Mouse (Mus musculus) stomach, embryonic 14.5 days (tissue): ENCODE results near the gene Kxd1. TPM values are rescaled to one million over a fixed set of nuclear protein-coding genes. Genes with fewer than 3 reads are reported as not detected.
A peak's percentile ranks its signal among the peaks of the same experiment; 100 is the strongest.

Source experiments
- ATAC-seq: fragments of 200-750 bp; cut with Nextera tagmentation; 2 replicates; pipeline ENCODE4 v1.8.0; 2017; ENCODE audit warnings: low read depth, moderate TSS enrichment; ENCODE audit not compliant: insufficient number of reproducible peaks, insufficient read depth, low FRiP score
- H3K27ac ChIP-seq: fragments of 300-500 bp; sonication (generic); 2 replicates; pipeline ENCODE4 v1.5.1; 2014; ENCODE audit warnings: mild to moderate bottlenecking, low read length, moderate library complexity, mixed read lengths
- H3K27me3 ChIP-seq: fragments of 300-500 bp; sonication (generic); 2 replicates; pipeline ENCODE4 v1.6.1; 2014; ENCODE audit warnings: low read length, control low read depth, mixed read lengths; ENCODE audit not compliant: control insufficient read depth, insufficient read depth
- H3K36me3 ChIP-seq: fragments of 300-500 bp; sonication (generic); 2 replicates; pipeline ENCODE4 v1.6.1; 2014; ENCODE audit warnings: mild to moderate bottlenecking, control low read depth, low read length, moderate library complexity, mixed read lengths; ENCODE audit not compliant: control insufficient read depth, insufficient read depth
- H3K4me1 ChIP-seq: fragments of 300-500 bp; sonication (generic); 2 replicates; pipeline ENCODE4 v1.6.1; 2014; ENCODE audit warnings: low read length, control low read depth, mixed read lengths; ENCODE audit not compliant: control insufficient read depth, insufficient read depth
- H3K4me2 ChIP-seq: fragments of 300-500 bp; sonication (generic); replicated peaks from 2 replicates; pipeline ENCODE4 v1.6.1; 2014; ENCODE audit warnings: low read depth, low read length, control low read depth
- H3K4me3 ChIP-seq: fragments of 300-500 bp; sonication (generic); 2 replicates; pipeline ENCODE4 v1.5.1; 2014; ENCODE audit warnings: low read depth, low read length, control low read depth
- H3K9ac ChIP-seq: fragments of 300-500 bp; sonication (generic); replicated peaks from 2 replicates; pipeline ENCODE4 v1.6.1; 2014; ENCODE audit warnings: low read depth, mild to moderate bottlenecking, control low read depth, low read length, moderate library complexity, mixed read lengths
- H3K9me3 ChIP-seq: fragments of 300-500 bp; sonication (generic); 2 replicates; pipeline ENCODE4 v1.6.1; 2016; ENCODE audit warnings: low read depth, low read length, control low read depth; ENCODE audit not compliant: control insufficient read depth
- WGBS: fragments of 180-500 bp; shearing (Covaris S2); extraction: QIAGEN DNeasy Blood & Tissue Kit; methylation state at CpG from one replicate; pipeline ENCODE4 v1.1.7; 2014; 5-methylcytosine and 5-hydroxymethylcytosine counted together
- polyA plus RNA-seq: library from polyadenylated mRNA; unstranded; fragments of >200 nt; fragmentation: Nextera tagmentation; extraction: Ambion mirVana; gene quantifications from 2 replicates; pipeline ENCODE4 v1.2.1, GENCODE M21; 2014

Kxd1 gene
- polyA plus RNA-seq, 1 experiment from 2014 or later = 72.3 TPM

DNA sequence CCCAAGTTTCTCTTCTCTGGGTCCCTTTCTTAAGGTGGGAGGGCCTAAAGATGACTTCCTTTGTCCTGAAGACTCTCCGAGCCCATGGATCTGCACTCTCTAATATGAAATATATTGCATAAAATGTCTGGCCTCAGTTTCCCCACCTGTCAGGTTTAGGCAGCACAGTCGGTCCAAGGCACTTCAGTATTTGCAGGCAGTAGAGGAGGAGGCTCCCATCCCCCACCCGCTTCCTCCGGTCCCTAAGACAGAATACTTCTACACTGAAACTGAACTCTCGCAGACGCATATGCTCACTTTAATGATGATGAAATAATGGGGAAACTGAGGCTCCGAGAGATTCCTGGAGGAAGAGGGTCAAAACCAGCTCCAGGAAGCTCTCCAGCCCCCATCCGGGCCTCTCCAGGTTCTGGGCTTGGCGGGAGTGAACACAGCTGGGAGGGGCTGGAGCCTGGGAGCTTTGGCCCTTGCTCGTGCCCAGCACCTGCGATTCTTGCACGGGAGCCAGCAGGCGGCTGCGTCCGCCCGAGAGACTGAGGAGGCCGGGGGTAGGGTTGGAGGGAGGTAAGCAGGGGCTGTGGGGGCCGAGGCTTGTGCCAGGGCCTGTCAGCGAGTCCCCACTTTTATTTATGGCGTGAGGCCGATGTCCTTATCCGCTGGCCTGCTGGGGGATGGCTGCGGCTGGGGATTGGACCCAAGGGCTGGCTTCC, 25.8 kb downstream of the Kxd1 start:
- 0 out of 2 replicates have a peak overlapping the region, but pooled peaks have one; percentile 13 for H3K4me2 ChIP-seq
- no peak for ATAC-seq
- no peaks in the 10 kb centered on the region for H3K36me3 ChIP-seq
- H3K27ac ChIP-seq = no peak overlapping the region
- peaks cover 42% of the 10 kb centered on the region for H3K27me3 ChIP-seq
- no peaks in the 10 kb centered on the region for H3K9me3 ChIP-seq
- no peak overlapping the region for H3K9ac ChIP-seq
- H3K4me1 ChIP-seq = peaks cover 18% of the 10 kb centered on the region; the same call in 1 of the 2 replicates
- WGBS = 13% methylated on average over 23 of the region's 23 CpGs
- 0 out of 2 replicates have a peak overlapping the region, but pooled peaks have one; percentile 12 for H3K4me3 ChIP-seq

DNA sequence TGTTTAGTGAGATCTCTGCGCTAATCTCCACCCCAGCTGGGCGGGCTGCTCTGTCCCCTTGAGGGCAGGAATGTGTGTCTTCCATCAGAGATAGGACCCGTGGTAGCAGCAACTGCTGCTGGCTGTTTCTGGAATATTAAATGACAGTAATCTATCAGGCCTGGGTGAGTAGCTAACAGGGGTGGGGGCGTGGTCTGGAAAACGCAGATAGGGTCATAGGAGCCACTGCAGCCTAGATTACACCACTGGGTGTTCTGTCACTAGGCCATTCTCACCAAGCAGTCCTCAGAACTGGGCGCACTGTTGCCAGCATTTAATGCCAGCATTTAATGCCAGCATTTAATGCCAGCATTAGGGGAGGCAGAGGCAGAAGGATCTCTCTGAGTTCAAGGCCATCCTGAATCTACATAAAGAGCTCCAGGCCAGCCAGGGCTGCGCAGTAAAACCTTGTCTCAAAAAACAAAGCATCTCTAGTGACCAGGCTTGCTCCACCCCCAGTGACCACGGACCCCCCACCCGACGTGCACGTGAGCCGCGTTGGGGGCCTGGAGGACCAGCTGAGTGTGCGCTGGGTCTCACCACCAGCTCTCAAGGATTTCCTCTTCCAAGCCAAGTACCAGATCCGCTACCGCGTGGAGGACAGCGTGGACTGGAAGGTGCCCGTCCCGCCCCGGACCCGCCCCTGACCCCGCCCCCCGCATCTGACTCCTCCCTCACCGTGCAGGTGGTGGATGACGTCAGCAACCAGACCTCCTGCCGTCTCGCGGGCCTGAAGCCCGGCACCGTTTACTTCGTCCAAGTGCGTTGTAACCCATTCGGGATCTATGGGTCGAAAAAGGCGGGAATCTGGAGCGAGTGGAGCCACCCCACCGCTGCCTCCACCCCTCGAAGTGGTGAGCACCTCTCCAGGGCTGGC, 27.1 kb downstream of the Kxd1 start:
- 9% methylated on average over 39 of the region's 39 CpGs for WGBS
- no peaks in the 10 kb centered on the region for H3K36me3 ChIP-seq
- no peak overlapping the region for H3K27ac ChIP-seq
- H3K9ac ChIP-seq = no peak overlapping the region
- H3K27me3 ChIP-seq = peaks cover 55% of the 10 kb centered on the region
- H3K4me1 ChIP-seq = peaks cover 14% of the 10 kb centered on the region; the same call in 1 of the 2 replicates
- no peaks in the 10 kb centered on the region for H3K9me3 ChIP-seq
- H3K4me2 ChIP-seq = peak overlapping the region; percentile 27; the same call in 1 of the 2 replicates
- H3K4me3 ChIP-seq = peak overlapping the region; percentile 9
- no peak for ATAC-seq

DNA sequence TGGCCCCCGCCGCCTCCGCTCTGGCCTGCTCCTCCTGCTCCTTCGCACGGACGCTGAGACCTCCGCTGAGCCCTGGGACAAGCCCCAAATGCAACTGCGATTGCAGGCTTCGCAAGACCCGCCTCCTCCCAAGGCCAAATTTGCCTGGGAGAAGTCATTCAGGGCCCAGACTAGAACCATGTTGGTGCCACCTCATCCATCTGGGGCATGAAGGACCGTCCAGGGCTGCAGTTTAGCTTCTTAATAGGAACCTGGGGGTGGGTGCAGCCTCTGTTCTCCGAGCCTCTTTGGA, 32.0 kb downstream of the Kxd1 start:
- ATAC-seq = no peak
- 0 out of 2 replicates have a peak overlapping the region, but pooled peaks have one; percentile 16 for H3K4me2 ChIP-seq
- H3K27ac ChIP-seq = no peak overlapping the region
- peaks cover 83% of the 10 kb centered on the region for H3K27me3 ChIP-seq
- H3K4me3 ChIP-seq = no peak overlapping the region
- H3K36me3 ChIP-seq = no peaks in the 10 kb centered on the region
- no peak overlapping the region for H3K9ac ChIP-seq
- H3K9me3 ChIP-seq = no peaks in the 10 kb centered on the region
- H3K4me1 ChIP-seq = peaks cover 13% of the 10 kb centered on the region; the same call in 1 of the 2 replicates
- 9% methylated on average over 12 of the region's 12 CpGs for WGBS

DNA sequence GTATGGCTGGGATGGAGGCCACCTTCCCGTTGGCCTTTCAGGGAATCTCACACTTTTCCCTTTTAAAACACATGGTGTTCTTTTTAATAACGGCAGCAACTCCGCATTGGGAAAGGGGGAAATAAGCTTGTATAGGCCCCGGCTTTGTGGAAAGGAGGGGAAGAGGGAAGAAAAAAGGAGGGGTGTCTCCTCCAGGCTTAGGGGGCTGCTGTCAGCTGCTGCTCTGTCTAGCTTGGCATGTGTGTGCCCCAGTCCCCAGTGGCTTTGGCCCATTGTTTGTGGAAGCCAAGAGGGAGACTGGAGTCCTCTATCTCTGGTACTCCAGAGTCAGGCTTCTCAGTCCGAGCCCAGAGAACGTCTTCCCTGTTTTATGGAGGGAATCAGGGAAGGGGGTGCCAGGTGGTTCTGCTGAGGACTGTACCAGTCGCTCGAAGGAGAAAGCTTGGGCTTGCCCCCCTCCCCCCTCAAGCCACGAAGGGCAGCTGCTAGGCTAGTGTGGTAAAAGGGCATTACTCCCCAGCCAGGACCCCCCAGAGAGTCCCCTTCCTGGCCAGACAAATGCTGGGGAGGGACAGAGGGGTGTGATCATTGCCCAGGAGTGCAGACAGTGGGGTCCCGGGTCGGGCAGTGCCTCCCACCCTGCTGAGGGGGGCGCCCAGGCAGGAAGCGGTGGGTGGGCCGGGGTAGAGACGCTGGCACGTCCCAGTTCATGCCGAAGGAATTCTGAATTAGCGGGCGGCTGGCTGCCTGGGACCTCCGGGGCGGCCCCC, 32.6 kb downstream of the Kxd1 start:
- Histone ChIP-seq H3K9ac (no peak overlapping the region), H3K4me3 (no peak overlapping the region), H3K36me3 (no peaks in the 10 kb centered on the region), H3K27ac (no peak overlapping the region), H3K27me3 (peaks cover 83% of the 10 kb centered on the region), H3K4me2 (0 out of 2 replicates have a peak overlapping the region, but pooled peaks have one; percentile 16), H3K9me3 (no peaks in the 10 kb centered on the region), H3K4me1 (peaks cover 13% of the 10 kb centered on the region; the same call in 1 of the 2 replicates)
- ATAC-seq = no peak
- WGBS = 6% methylated on average over 21 of the region's 21 CpGs

DNA sequence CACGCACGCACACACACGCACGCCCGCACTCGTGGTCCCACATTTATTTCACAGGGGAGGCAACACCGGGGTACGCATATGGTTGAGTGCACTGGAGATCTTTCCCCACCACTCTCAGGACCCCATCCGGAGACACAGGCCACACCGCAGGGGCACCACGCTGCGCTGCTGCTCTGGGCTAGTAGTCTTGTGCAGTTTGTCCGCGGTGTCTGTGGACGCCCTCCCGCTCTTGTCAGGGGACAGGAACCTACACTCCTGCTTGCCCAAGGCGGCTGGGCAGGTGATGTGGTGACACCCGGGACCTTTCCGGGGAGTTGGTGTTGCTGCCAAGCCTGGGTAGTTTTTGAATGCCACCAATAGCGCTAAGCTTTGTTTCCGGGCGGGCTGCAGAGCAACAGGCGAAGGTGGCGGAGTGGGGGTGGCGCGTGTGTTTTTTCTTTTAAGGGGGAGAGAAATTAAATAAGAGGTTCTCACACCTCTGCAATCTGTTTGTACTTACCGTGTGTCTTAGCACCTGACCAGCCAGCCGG, 33.3 kb downstream of the Kxd1 start:
- Histone ChIP-seq H3K36me3 (no peaks in the 10 kb centered on the region), H3K27me3 (peaks cover 83% of the 10 kb centered on the region), H3K4me1 (peaks cover 16% of the 10 kb centered on the region; the same call in 1 of the 2 replicates), H3K9me3 (no peaks in the 10 kb centered on the region), H3K4me3 (no peak overlapping the region), H3K9ac (no peak overlapping the region), H3K27ac (no peak overlapping the region), H3K4me2 (no peak overlapping the region)
- WGBS = 2% methylated on average over 28 of the region's 28 CpGs
- no peak for ATAC-seq

DNA sequence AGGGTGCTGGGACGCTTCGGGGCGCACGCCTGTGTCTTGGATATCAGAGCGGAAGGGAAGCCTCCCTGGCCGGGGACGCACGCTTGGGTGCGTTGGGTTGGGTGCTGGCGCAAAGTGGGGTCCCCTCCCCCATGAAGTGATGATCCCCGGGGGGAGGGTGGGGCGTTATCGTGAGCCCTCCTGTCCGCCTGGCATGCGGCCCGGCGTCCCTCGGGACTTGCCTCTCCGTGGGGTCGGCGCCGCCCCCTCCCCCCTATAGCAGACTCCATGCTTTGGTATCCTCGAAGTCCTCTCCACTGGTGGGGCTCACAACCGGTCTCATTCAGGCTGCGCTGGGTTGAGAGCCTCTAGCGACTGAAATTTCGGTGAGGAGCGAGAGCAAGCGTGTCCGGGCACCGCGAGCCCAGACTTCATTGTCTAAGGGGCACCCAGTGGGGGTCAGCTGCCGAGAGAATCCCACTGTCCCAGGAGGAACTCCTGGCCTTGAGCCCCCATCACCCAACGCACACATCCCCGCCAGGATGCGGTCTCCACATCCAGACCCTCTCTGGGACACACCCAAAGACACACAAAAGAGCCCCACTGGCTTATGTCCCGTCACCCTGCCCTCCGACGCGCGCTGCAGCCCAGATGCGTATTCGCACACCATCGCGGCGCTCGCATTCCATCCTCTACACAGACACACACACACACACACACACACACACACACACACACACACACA, 33.9 kb downstream of the Kxd1 start:
- H3K4me1 ChIP-seq = peaks cover 21% of the 10 kb centered on the region; the same call in 1 of the 2 replicates
- peak overlapping the region; percentile 83 for H3K4me2 ChIP-seq
- H3K4me3 ChIP-seq = peak overlapping the region; percentile 31; the same call in 1 of the 2 replicates
- 1% methylated on average over 47 of the region's 47 CpGs for WGBS
- H3K36me3 ChIP-seq = no peaks in the 10 kb centered on the region
- no peak overlapping the region for H3K27ac ChIP-seq
- no peak for ATAC-seq
- H3K27me3 ChIP-seq = peaks cover 89% of the 10 kb centered on the region
- no peaks in the 10 kb centered on the region for H3K9me3 ChIP-seq
- no peak overlapping the region for H3K9ac ChIP-seq

DNA sequence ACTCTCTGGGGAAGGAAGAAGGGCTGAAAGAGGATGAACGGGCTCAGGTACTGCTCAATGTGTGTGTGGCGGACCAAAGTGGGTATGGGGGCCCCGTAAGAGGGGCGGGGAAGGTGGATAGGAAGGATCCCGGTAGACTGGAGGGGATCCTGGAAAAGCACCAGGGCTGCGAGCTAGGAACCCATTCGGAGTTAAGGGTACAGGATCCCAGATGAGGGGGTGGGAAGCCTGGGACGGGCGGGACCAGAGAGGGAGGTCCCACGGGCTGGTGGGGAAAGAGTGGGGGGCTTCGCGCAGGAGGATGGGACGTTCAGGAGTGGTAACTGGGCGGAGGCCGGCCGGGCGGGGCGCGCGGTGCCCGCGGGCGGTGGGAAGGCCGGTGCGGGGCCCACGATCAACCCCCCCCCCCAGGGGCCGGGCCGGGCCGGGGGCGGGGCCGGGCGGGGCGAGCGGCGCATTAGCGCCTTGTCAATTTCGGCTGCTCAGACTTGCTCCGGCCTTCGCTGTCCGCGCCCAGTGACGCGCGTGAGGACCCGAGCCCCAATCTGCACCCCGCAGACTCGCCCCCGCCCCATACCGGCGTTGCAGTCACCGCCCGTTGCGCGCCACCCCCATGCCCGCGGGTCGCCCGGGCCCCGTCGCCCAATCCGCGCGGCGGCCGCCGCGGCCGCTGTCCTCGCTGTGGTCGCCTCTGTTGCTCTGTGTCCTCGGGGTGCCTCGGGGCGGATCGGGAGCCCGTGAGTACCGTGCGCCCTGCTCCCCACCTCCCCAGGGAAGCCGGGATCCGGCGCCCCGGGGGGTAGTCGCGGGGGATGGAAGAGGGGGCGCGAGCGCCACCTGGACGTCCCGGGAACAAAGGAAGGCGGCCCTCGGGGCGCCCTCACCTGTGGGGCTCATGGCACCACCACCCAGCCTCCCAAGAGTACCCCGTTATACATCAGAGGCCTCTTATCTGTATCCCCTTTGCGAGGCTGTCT, 34.8 kb downstream of the Kxd1 start, which contains the start of gene Crlf1:
TSS of gene Crlf1 (plus strand) at position 495 of the 977 bp plus-strand sequence.
- ATAC-seq = no peak
- peak within 1 kb of the TSS; percentile 31 for H3K4me3 ChIP-seq
- H3K9me3 ChIP-seq = no peaks in the 10 kb centered on the region
- no peak within 1 kb of the TSS for H3K27ac ChIP-seq
- peaks cover 30% of the 10 kb centered on the region for H3K4me1 ChIP-seq
- H3K36me3 ChIP-seq = no peaks in the 10 kb centered on the region
- peak within 1 kb of the TSS; percentile 83 for H3K4me2 ChIP-seq
- WGBS = 1% methylated on average over 45 of the region's 93 CpGs
- peaks cover 95% of the 10 kb centered on the region for H3K27me3 ChIP-seq
- H3K9ac ChIP-seq = no peak within 1 kb of the TSS
